Mouse (Mus musculus) lung, embryonic 14.5 days (tissue): Measurements from ENCODE around the gene Slx1b. TPM values are rescaled to one million over a fixed set of nuclear protein-coding genes. Genes with fewer than 3 reads are reported as not detected.

Experiments used
- ATAC-seq: fragments of 200-750 bp; cut with Nextera tagmentation; 2 replicates; pipeline ENCODE4 v1.8.0; 2017; ENCODE audit warnings: mild to moderate bottlenecking, moderate TSS enrichment, moderate library complexity; ENCODE audit not compliant: insufficient read depth
- DNase-seq: peaks from one replicate; pipeline ENCODE4 v3.0.0-alpha.2; 2015
- H3K27ac ChIP-seq: fragments of 300-500 bp; sonication (generic); 2 replicates; pipeline ENCODE4 v1.5.1; 2014; ENCODE audit warnings: low read depth, mild to moderate bottlenecking, moderate library complexity
- H3K27me3 ChIP-seq: fragments of 300-500 bp; sonication (generic); 2 replicates; pipeline ENCODE4 v1.6.1; 2014; ENCODE audit warnings: low read length, control low read depth; ENCODE audit not compliant: insufficient read depth
- H3K36me3 ChIP-seq: fragments of 300-500 bp; sonication (generic); 2 replicates; pipeline ENCODE4 v1.6.1; 2014; ENCODE audit warnings: control low read depth; ENCODE audit not compliant: insufficient read depth
- H3K4me1 ChIP-seq: fragments of 300-500 bp; sonication (generic); 2 replicates; pipeline ENCODE4 v1.6.1; 2014; ENCODE audit warnings: antibody characterized with exemption, control low read depth; ENCODE audit not compliant: insufficient read depth
- H3K4me2 ChIP-seq: fragments of 300-500 bp; sonication (generic); 2 replicates; pipeline ENCODE4 v1.6.1; 2014; ENCODE audit warnings: mild to moderate bottlenecking
- H3K4me3 ChIP-seq: fragments of 300-500 bp; sonication (generic); 2 replicates; pipeline ENCODE4 v1.5.1; 2014; ENCODE audit warnings: low read depth, low read length
- H3K9ac ChIP-seq: fragments of 300-500 bp; sonication (generic); 2 replicates; pipeline ENCODE4 v1.6.1; 2014
- H3K9me3 ChIP-seq: fragments of 300-500 bp; sonication (generic); 2 replicates; pipeline ENCODE4 v1.6.1; 2016; ENCODE audit warnings: low read depth, low read length, control low read depth
- CTCF ChIP-seq: IDR thresholded peaks from 2 replicates; pipeline ENCODE4 v1.5.1; 2016; ENCODE audit warnings: antibody characterized with exemption, low read depth
- WGBS: fragments of 180-500 bp; shearing (Covaris S2); extraction: QIAGEN DNeasy Blood & Tissue Kit; methylation state at CpG from one replicate; pipeline ENCODE4 v1.1.7; 2014; 5-methylcytosine and 5-hydroxymethylcytosine counted together
- polyA plus RNA-seq: library from polyadenylated mRNA; unstranded; fragments of >200 nt; fragmentation: Nextera tagmentation; extraction: Ambion mirVana; gene quantifications from 2 replicates; pipeline ENCODE4 v1.2.1, GENCODE M21; 2014

Slx1b gene
- polyA plus RNA-seq, 1 experiment from 2014 or later = 8.9 TPM

- no peak for ATAC-seq
- H3K9me3 ChIP-seq = no peaks in the 10 kb centered on the region
- no peak overlapping the region for H3K27ac ChIP-seq
- peak overlapping the region; percentile 90 for H3K9ac ChIP-seq
- peak overlapping the region; percentile 94 for H3K4me2 ChIP-seq
- H3K4me1 ChIP-seq = peaks cover 8% of the 10 kb centered on the region
- peaks cover 16% of the 10 kb centered on the region for H3K36me3 ChIP-seq
- H3K27me3 ChIP-seq = no peaks in the 10 kb centered on the region
- DNase-seq = no peak
- 3% methylated on average over 17 of the region's 17 CpGs for WGBS
- TF ChIP-seq CTCF = no peak
- peak overlapping the region; percentile 81 for H3K4me3 ChIP-seq
Measured at GRCm38 (mm10) chr7:126696303-126696702, 719 bp upstream of the Slx1b start.

- Histone ChIP-seq H3K4me2 (peak within 1 kb of the TSS; percentile 94), H3K27ac (peak within 1 kb of the TSS; percentile 98), H3K9ac (peak within 1 kb of the TSS; percentile 90), H3K9me3 (no peaks in the 10 kb centered on the region), H3K4me3 (peak within 1 kb of the TSS; percentile 81), H3K27me3 (no peaks in the 10 kb centered on the region), H3K4me1 (peaks cover 8% of the 10 kb centered on the region), H3K36me3 (peaks cover 24% of the 10 kb centered on the region)
- peak; percentile 82 for DNase-seq
- ATAC-seq = peak; percentile 62
- no peak for TF ChIP-seq CTCF
- under 1% methylated on average over 31 of the region's 31 CpGs for WGBS
Measured at GRCm38 (mm10) chr7:126695210-126695611, 373 bp downstream of the Slx1b start, which contains the start of gene Bola2. TSS of gene Bola2 (plus strand) at chr7:126695401.

- WGBS = 36% methylated on average over 10 of the region's 10 CpGs
- DNase-seq = no peak
- peaks cover 8% of the 10 kb centered on the region for H3K4me1 ChIP-seq
- H3K36me3 ChIP-seq = peaks cover 27% of the 10 kb centered on the region
- H3K9ac ChIP-seq = peak overlapping the region; percentile 90
- H3K27me3 ChIP-seq = no peaks in the 10 kb centered on the region
- peak overlapping the region; percentile 81 for H3K4me3 ChIP-seq
- no peak for TF ChIP-seq CTCF
- peak overlapping the region; percentile 94 for H3K4me2 ChIP-seq
- no peak overlapping the region for H3K27ac ChIP-seq
- no peaks in the 10 kb centered on the region for H3K9me3 ChIP-seq
- ATAC-seq = no peak
Measured at GRCm38 (mm10) chr7:126694441-126695051, 1.0 kb downstream of the Slx1b start.

DNA sequence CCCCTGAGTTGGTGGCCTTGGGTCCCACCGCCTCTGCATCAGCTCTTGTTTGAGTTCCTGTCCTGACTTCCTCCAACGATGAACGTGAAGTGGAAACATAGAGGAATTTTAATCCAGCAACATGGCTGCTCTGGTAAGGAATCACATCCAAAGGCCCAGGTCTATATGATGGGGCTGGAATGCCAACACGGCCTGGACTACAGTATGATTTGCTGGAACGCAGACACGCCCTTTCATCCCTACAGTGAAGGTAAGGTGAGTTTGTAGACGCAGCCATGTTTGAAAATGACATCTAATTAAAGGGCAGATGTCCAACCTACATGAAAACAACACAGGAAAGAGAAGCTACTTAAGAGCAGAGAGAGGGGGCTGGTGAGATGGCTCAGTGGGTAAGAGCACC is 1.8 kb downstream of the Slx1b start:
- no peak overlapping the region for H3K9ac ChIP-seq
- H3K27ac ChIP-seq = no peak overlapping the region
- no peak overlapping the region for H3K4me3 ChIP-seq
- no peaks in the 10 kb centered on the region for H3K27me3 ChIP-seq
- peaks cover 8% of the 10 kb centered on the region for H3K4me1 ChIP-seq
- no peaks in the 10 kb centered on the region for H3K9me3 ChIP-seq
- no peak for ATAC-seq
- no peak for DNase-seq
- H3K4me2 ChIP-seq = no peak overlapping the region
- TF ChIP-seq CTCF = no peak
- H3K36me3 ChIP-seq = peaks cover 27% of the 10 kb centered on the region
- 81% methylated on average over 7 of the region's 7 CpGs for WGBS

GRCm38 (mm10) chr7:126693256-126693655 is 2.3 kb downstream of the Slx1b start:
- Histone ChIP-seq H3K9me3 (no peaks in the 10 kb centered on the region), H3K9ac (no peak overlapping the region), H3K4me2 (no peak overlapping the region), H3K27ac (no peak overlapping the region), H3K4me3 (no peak overlapping the region), H3K4me1 (peaks cover 8% of the 10 kb centered on the region), H3K36me3 (peaks cover 27% of the 10 kb centered on the region), H3K27me3 (no peaks in the 10 kb centered on the region)
- WGBS = 26% methylated on average over 3 of the region's 3 CpGs
- ATAC-seq (no peak), DNase-seq (peak; percentile 94)
- TF ChIP-seq CTCF = peak; percentile 83

GRCm38 (mm10) chr7:126692426-126692825 is 3.2 kb downstream of the Slx1b start:
- DNase-seq = no peak
- Histone ChIP-seq H3K4me1 (peaks cover 8% of the 10 kb centered on the region), H3K9me3 (no peaks in the 10 kb centered on the region), H3K27me3 (no peaks in the 10 kb centered on the region), H3K27ac (no peak overlapping the region), H3K4me2 (no peak overlapping the region), H3K4me3 (no peak overlapping the region), H3K36me3 (peaks cover 27% of the 10 kb centered on the region), H3K9ac (no peak overlapping the region)
- no peak for ATAC-seq
- no peak for TF ChIP-seq CTCF
- 92% methylated on average over 26 of the region's 26 CpGs for WGBS

GRCm38 (mm10) chr7:126691676-126692075 is 3.9 kb downstream of the Slx1b start:
- WGBS = 78% methylated on average over 5 of the region's 5 CpGs
- no peak overlapping the region for H3K4me2 ChIP-seq
- H3K27me3 ChIP-seq = no peaks in the 10 kb centered on the region
- no peak overlapping the region for H3K9ac ChIP-seq
- peaks cover 27% of the 10 kb centered on the region for H3K36me3 ChIP-seq
- H3K4me1 ChIP-seq = peaks cover 5% of the 10 kb centered on the region
- no peak for TF ChIP-seq CTCF
- H3K27ac ChIP-seq = no peak overlapping the region
- no peak for DNase-seq
- no peaks in the 10 kb centered on the region for H3K9me3 ChIP-seq
- H3K4me3 ChIP-seq = no peak overlapping the region
- ATAC-seq = no peak
